Mouse (Mus musculus) MEL (cell line): ENCODE data around the gene Nrip2. TPM values are rescaled to one million over a fixed set of nuclear protein-coding genes. Genes with fewer than 3 reads are reported as not detected.

Experiments
- DNase-seq: peaks from one replicate; pipeline ENCODE4 v3.0.0; 2011; ENCODE audit warnings: low read depth, low spot score
- H3K27ac ChIP-seq: 2 replicates; pipeline ENCODE4 v1.5.1; 2012; ENCODE audit warnings: low read depth, mild to moderate bottlenecking, control low read depth, low read length, moderate library complexity; ENCODE audit not compliant: control insufficient read depth
- H3K27me3 ChIP-seq, 2 experiments: fragments of 150-350 bp in 1 of 2; sonication (generic) in 1 of 2; 2 replicates each; pipeline ENCODE4 v1.6.1; 2012; ENCODE audit warnings: low read length in 2 of 2, mild to moderate bottlenecking in 2 of 2, improper control_type of control experiment in 1 of 2, moderate library complexity in 1 of 2; ENCODE audit not compliant: insufficient read depth in 2 of 2, control insufficient read depth in 1 of 2
- H3K36me3 ChIP-seq, 2 experiments: 2 replicates each; pipeline ENCODE4 v1.6.1; 2012 to 2014; ENCODE audit warnings: low read length in 2 of 2, improper control_type of control experiment in 1 of 2, inconsistent platforms in 1 of 2, mild to moderate bottlenecking in 1 of 2; ENCODE audit not compliant: insufficient read depth in 2 of 2, control insufficient read depth in 1 of 2
- H3K4me1 ChIP-seq, 2 experiments: fragments of 150-350 bp in 1 of 2; sonication (generic) in 1 of 2; 2 replicates each; pipeline ENCODE4 v1.6.1; 2012; ENCODE audit warnings: low read length in 2 of 2, improper control_type of control experiment in 1 of 2, mild to moderate bottlenecking in 1 of 2; ENCODE audit not compliant: insufficient read depth in 2 of 2, control insufficient read depth in 1 of 2
- H3K4me3 ChIP-seq, 2 experiments: fragments of 150-350 bp in 1 of 2; sonication (generic) in 1 of 2; 2 replicates each; pipeline ENCODE4 v1.5.1; 2012; ENCODE audit warnings: low read depth in 2 of 2, low read length in 2 of 2, mild to moderate bottlenecking in 2 of 2, moderate library complexity in 2 of 2, control low read depth in 1 of 2, improper control_type of control experiment in 1 of 2; ENCODE audit not compliant: control insufficient read depth in 1 of 2, insufficient read depth in 1 of 2
- H3K79me2 ChIP-seq: 2 replicates; pipeline ENCODE4 v1.6.1; 2012; ENCODE audit warnings: mild to moderate bottlenecking, low read length, moderate library complexity; ENCODE audit not compliant: control insufficient read depth, poor library complexity, insufficient read depth
- H3K9ac ChIP-seq: 2 replicates; pipeline ENCODE4 v1.6.1; 2012; ENCODE audit warnings: low read depth, mild to moderate bottlenecking, control low read depth, low read length, moderate library complexity; ENCODE audit not compliant: control insufficient read depth, poor library complexity, severe bottlenecking
- H3K9me3 ChIP-seq: fragments of 150-350 bp; sonication (generic); replicated peaks from 2 replicates; pipeline ENCODE4 v1.6.1; 2012; ENCODE audit warnings: mild to moderate bottlenecking, low read length, improper control_type of control experiment, moderate library complexity; ENCODE audit not compliant: insufficient read depth
- BHLHE40 ChIP-seq: IDR thresholded peaks from 2 replicates; pipeline ENCODE4 v1.6.1; 2012; ENCODE audit warnings: low read depth, mild to moderate bottlenecking, inconsistent platforms, low read length, improper control_type of control experiment, borderline replicate concordance
- CHD2 ChIP-seq: IDR thresholded peaks from 2 replicates; pipeline ENCODE4 v1.6.1; 2011; ENCODE audit warnings: low read length, improper control_type of control experiment
- CTCF ChIP-seq, 3 experiments: IDR thresholded peaks in 2 of 3; conservative IDR thresholded peaks in 1 of 3; 2 replicates each; pipeline ENCODE4 v1.5.1; 2011 to 2012; ENCODE audit warnings: low read length in 3 of 3, low read depth in 2 of 3, mild to moderate bottlenecking in 2 of 3, improper control_type of control experiment in 1 of 3, inconsistent platforms in 1 of 3, mixed read lengths in 1 of 3, moderate library complexity in 1 of 3; ENCODE audit not compliant: control insufficient read depth in 1 of 3, insufficient read depth in 1 of 3, poor library complexity in 1 of 3, severe bottlenecking in 1 of 3
- E2F4 ChIP-seq: IDR thresholded peaks from 2 replicates; pipeline ENCODE4 v1.6.1; 2011; ENCODE audit warnings: low read depth, low read length, improper control_type of control experiment, borderline replicate concordance
- ELF1 ChIP-seq: IDR thresholded peaks from 2 replicates; pipeline ENCODE4 v1.6.1; 2014; ENCODE audit warnings: low read depth, mild to moderate bottlenecking, inconsistent platforms, low read length, improper control_type of control experiment, moderate library complexity
- EP300 ChIP-seq, 2 experiments: IDR thresholded peaks; 2 replicates each; pipeline ENCODE4 v1.6.1; 2011; ENCODE audit warnings: improper control_type of control experiment in 2 of 2, low read length in 2 of 2, low read depth in 1 of 2, mild to moderate bottlenecking in 1 of 2
- ETS1 ChIP-seq: IDR thresholded peaks from 2 replicates; pipeline ENCODE4 v1.6.1; 2012; ENCODE audit warnings: low read depth, mild to moderate bottlenecking, inconsistent platforms, low read length, improper control_type of control experiment, moderate library complexity
- GABPA ChIP-seq: IDR thresholded peaks from 2 replicates; pipeline ENCODE4 v1.6.1; 2012; ENCODE audit warnings: low read depth, mild to moderate bottlenecking, inconsistent platforms, low read length, improper control_type of control experiment, moderate library complexity
- HCFC1 ChIP-seq: IDR thresholded peaks from 2 replicates; pipeline ENCODE4 v1.6.1; 2012; ENCODE audit warnings: low read depth, mild to moderate bottlenecking, inconsistent platforms, low read length, improper control_type of control experiment, moderate library complexity
- JUND ChIP-seq: IDR thresholded peaks from 2 replicates; pipeline ENCODE4 v1.6.1; 2011; ENCODE audit warnings: low read depth, mild to moderate bottlenecking, improper control_type of control experiment, low read length
- KAT2A ChIP-seq: conservative IDR thresholded peaks from 2 replicates; pipeline ENCODE4 v1.6.1; 2012; ENCODE audit warnings: low read depth, low read length, improper control_type of control experiment, inconsistent platforms
- MAFK ChIP-seq: IDR thresholded peaks from 2 replicates; pipeline ENCODE4 v1.6.1; 2011; ENCODE audit warnings: low read depth, mild to moderate bottlenecking, low read length, improper control_type of control experiment, borderline replicate concordance
- MAZ ChIP-seq: IDR thresholded peaks from 2 replicates; pipeline ENCODE4 v1.6.1; 2012; ENCODE audit warnings: low read depth, mild to moderate bottlenecking, inconsistent platforms, low read length, improper control_type of control experiment
- MEF2A ChIP-seq: IDR thresholded peaks from 2 replicates; pipeline ENCODE4 v1.6.1; 2014; ENCODE audit warnings: low read depth, mild to moderate bottlenecking, inconsistent platforms, low read length, improper control_type of control experiment; ENCODE audit not compliant: poor library complexity, insufficient replicate concordance, severe bottlenecking; ENCODE audit errors: extremely low read depth
- MXI1 ChIP-seq: IDR thresholded peaks from 2 replicates; pipeline ENCODE4 v1.6.1; 2011; ENCODE audit warnings: mild to moderate bottlenecking, low read depth, low read length, improper control_type of control experiment
- MYC ChIP-seq: IDR thresholded peaks from 2 replicates; pipeline ENCODE4 v1.6.1; 2011; ENCODE audit warnings: low read depth, mild to moderate bottlenecking, low read length, improper control_type of control experiment, moderate library complexity
- POLR2A ChIP-seq, 2 experiments: IDR thresholded peaks; 2 replicates each; pipeline ENCODE4 v1.6.1; 2011 to 2012; ENCODE audit warnings: low read length in 2 of 2, mild to moderate bottlenecking in 2 of 2, control low read depth in 1 of 2, improper control_type of control experiment in 1 of 2, low read depth in 1 of 2, moderate library complexity in 1 of 2; ENCODE audit not compliant: control insufficient read depth in 1 of 2, insufficient read depth in 1 of 2, poor library complexity in 1 of 2
- POLR2AphosphoS2 ChIP-seq: IDR thresholded peaks from 2 replicates; pipeline ENCODE4 v1.6.1; 2011; ENCODE audit warnings: low read length, improper control_type of control experiment
- POLR2AphosphoS5 ChIP-seq: IDR thresholded peaks from 2 replicates; pipeline ENCODE4 v1.6.1; 2012; ENCODE audit warnings: low read depth, borderline replicate concordance, mild to moderate bottlenecking, inconsistent platforms, low read length, moderate library complexity, mixed read lengths
- RAD21 ChIP-seq: IDR thresholded peaks from 2 replicates; pipeline ENCODE4 v1.6.1; 2011; ENCODE audit warnings: mild to moderate bottlenecking, low read depth, low read length, improper control_type of control experiment
- RCOR1 ChIP-seq: IDR thresholded peaks from 2 replicates; pipeline ENCODE4 v1.6.1; 2012; ENCODE audit warnings: low read depth, mild to moderate bottlenecking, inconsistent platforms, low read length, improper control_type of control experiment
- SIN3A ChIP-seq: IDR thresholded peaks from 2 replicates; pipeline ENCODE4 v1.6.1; 2012; ENCODE audit warnings: low read length, improper control_type of control experiment, inconsistent platforms
- SMC3 ChIP-seq: IDR thresholded peaks from 2 replicates; pipeline ENCODE4 v1.6.1; 2011; ENCODE audit warnings: low read depth, low read length, improper control_type of control experiment
- TAL1 ChIP-seq: IDR thresholded peaks from 2 replicates; pipeline ENCODE4 v1.6.1; 2012; ENCODE audit warnings: mild to moderate bottlenecking, inconsistent platforms, low read length, moderate library complexity, mixed read lengths
- TBP ChIP-seq: IDR thresholded peaks from 2 replicates; pipeline ENCODE4 v1.8.0; 2011; ENCODE audit warnings: low read depth, low read length, improper control_type of control experiment
- USF1 ChIP-seq: IDR thresholded peaks from 2 replicates; pipeline ENCODE4 v1.6.1; 2014; ENCODE audit warnings: low read depth, mild to moderate bottlenecking, inconsistent platforms, low read length, improper control_type of control experiment, moderate library complexity
- USF2 ChIP-seq, 2 experiments: IDR thresholded peaks; 2 replicates each; pipeline ENCODE4 v1.6.1; 2011 to 2012; ENCODE audit warnings: improper control_type of control experiment in 2 of 2, low read length in 2 of 2, borderline replicate concordance in 1 of 2, inconsistent platforms in 1 of 2, low read depth in 1 of 2, mild to moderate bottlenecking in 1 of 2; ENCODE audit not compliant: insufficient read depth in 1 of 2
- ZC3H11A ChIP-seq: IDR thresholded peaks from 2 replicates; pipeline ENCODE4 v1.6.1; 2012; ENCODE audit warnings: low read depth, mild to moderate bottlenecking, inconsistent platforms, low read length, improper control_type of control experiment
- ZKSCAN1 ChIP-seq: IDR thresholded peaks from 2 replicates; pipeline ENCODE4 v1.6.1; 2012; ENCODE audit warnings: low read depth, mild to moderate bottlenecking, inconsistent platforms, low read length, improper control_type of control experiment, moderate library complexity
- ZMIZ1 ChIP-seq: IDR thresholded peaks from 2 replicates; pipeline ENCODE4 v1.6.1; 2012; ENCODE audit warnings: low read depth, mild to moderate bottlenecking, inconsistent platforms, low read length, improper control_type of control experiment, moderate library complexity
- ZNF384 ChIP-seq: IDR thresholded peaks from 2 replicates; pipeline ENCODE4 v1.6.1; 2012; ENCODE audit warnings: low read depth, mild to moderate bottlenecking, inconsistent platforms, low read length, improper control_type of control experiment
- polyA plus RNA-seq, 2 experiments: library from polyadenylated mRNA; stranded (reverse) in 1 of 2; unstranded in 1 of 2; fragments of >175 nt in 1 of 2; fragments of >200 nt in 1 of 2; gene quantifications; 2 replicates each; pipeline versions ENCODE4 v1.2.1 to v1.2.4; 2012; ENCODE audit warnings: low replicate concordance in 2 of 2, low read depth in 1 of 2; ENCODE audit not compliant: insufficient read length in 2 of 2, insufficient read depth in 1 of 2, missing spikeins in 1 of 2
- total RNA-seq: library from RNA; depleted of rRNA; stranded (reverse); fragments of 300-350 nt; gene quantifications from 2 replicates; pipeline ENCODE4 v1.2.3, GENCODE M21; 2012

Gene Nrip2
- total and polyA plus RNA-seq, 3 experiments, result 0.04 to 0.86 TPM; not detected in 1

GRCm38 (mm10) chr6:128433566-128433965, 34.5 kb downstream of the Nrip2 start:
- Histone ChIP-seq H3K79me2 (peaks cover 19% of the 10 kb centered on the region), H3K9ac (no peak overlapping the region), H3K4me3 (no peak overlapping the region), H3K27me3 (no peaks in the 10 kb centered on the region), H3K9me3 (no peaks in the 10 kb centered on the region; the same call in 1 of the 2 replicates), H3K4me1 (peaks cover 23 to 37% of the 10 kb centered on the region in 2 experiments), H3K36me3 (peaks cover 30 to 39% of the 10 kb centered on the region in 2 experiments), H3K27ac (no peak overlapping the region)
- no peak for DNase-seq
- TF ChIP-seq HCFC1, result no peak
- TF ChIP-seq BHLHE40, result no peak
- TF ChIP-seq POLR2AphosphoS5, result no peak
- no peak for TF ChIP-seq SMC3

GRCm38 (mm10) chr6:128435474-128435873, 36.4 kb downstream of the Nrip2 start:
- Histone ChIP-seq H3K9ac (no peak overlapping the region), H3K36me3 (peaks cover 22 to 24% of the 10 kb centered on the region in 2 experiments), H3K4me3 (no peak overlapping the region), H3K79me2 (peaks cover 19% of the 10 kb centered on the region), H3K27ac (peak overlapping the region; percentile 28), H3K9me3 (no peaks in the 10 kb centered on the region), H3K4me1 (peaks cover 12 to 22% of the 10 kb centered on the region in 2 experiments), H3K27me3 (no peaks in the 10 kb centered on the region)
- DNase-seq, result peak; percentile 94
- TF ChIP-seq MAZ (peak; percentile 55; the same call in 1 of the 2 replicates), EP300 (IDR thresholded peaks at IDR 0.05; ENCODE audit: low read depth in 1 of 2, low read length in 2 of 2) (peak; percentile 78 to 85), ZC3H11A (no peak), POLR2AphosphoS2 (peak; percentile 38; the same call in 1 of the 2 replicates), MEF2A (no peak), SMC3 (no peak), HCFC1 (no peak), POLR2AphosphoS5 (no peak), KAT2A (no peak), ZNF384 (no peak), CHD2 (no peak), SIN3A (peak; percentile 59; the same call in 1 of the 2 replicates), ZMIZ1 (no peak), USF1 (no peak), MAFK (no peak), RCOR1 (no peak; the same call in 1 of the 2 replicates), USF2 (IDR thresholded peaks at IDR 0.05; ENCODE audit: borderline replicate concordance in 1 of 2, insufficient read depth in 1 of 2, low read depth in 1 of 2, low read length in 2 of 2) (no peak), TAL1 (peak; percentile 67), JUND (no peak), E2F4 (no peak), MYC (no peak), ELF1 (no peak), ZKSCAN1 (no peak), RAD21 (no peak), BHLHE40 (no peak), TBP (0 out of 2 replicates have a peak, but pooled peaks have one; percentile 21), POLR2A (IDR thresholded peaks at IDR 0.05; ENCODE audit: control insufficient read depth in 1 of 2, insufficient read depth in 1 of 2, low read depth in 1 of 2, low read length in 2 of 2, poor library complexity in 1 of 2) (no peak), GABPA (no peak), MXI1 (no peak), ETS1 (peak; percentile 76), CTCF (IDR thresholded peaks at IDR 0.05 in 2 of 3, conservative IDR thresholded peaks at IDR 0.05 in 1 of 3; ENCODE audit: control insufficient read depth in 1 of 3, insufficient read depth in 1 of 3, low read depth in 2 of 3, low read length in 3 of 3, poor library complexity in 1 of 3, severe bottlenecking in 1 of 3) (no peak)
